Mouse (Mus musculus) midbrain, embryonic 15.5 days (tissue): ENCODE data around the gene Ric8b. TPM values are rescaled to one million over a fixed set of nuclear protein-coding genes. Genes with fewer than 3 reads are reported as not detected.

Source experiments
- ATAC-seq: fragments of 200-750 bp; cut with Nextera tagmentation; replicated peaks from 2 replicates; pipeline ENCODE4 v1.8.0; 2017; ENCODE audit warnings: moderate TSS enrichment
- H3K27ac ChIP-seq: fragments of 300-500 bp; sonication (generic); 2 replicates; pipeline ENCODE4 v1.5.1; 2015; ENCODE audit warnings: mild to moderate bottlenecking, inconsistent platforms
- H3K27me3 ChIP-seq: fragments of 300-500 bp; sonication (generic); replicated peaks from 2 replicates; pipeline ENCODE4 v1.6.1; 2015; ENCODE audit warnings: inconsistent platforms
- H3K36me3 ChIP-seq: fragments of 300-500 bp; sonication (generic); replicated peaks from 2 replicates; pipeline ENCODE4 v1.6.1; 2015; ENCODE audit warnings: inconsistent platforms
- H3K4me1 ChIP-seq: fragments of 300-500 bp; sonication (generic); 2 replicates; pipeline ENCODE4 v1.6.1; 2015; ENCODE audit warnings: inconsistent platforms
- H3K4me2 ChIP-seq: fragments of 300-500 bp; sonication (generic); 2 replicates; pipeline ENCODE4 v1.6.1; 2015; ENCODE audit warnings: inconsistent platforms, mild to moderate bottlenecking, moderate library complexity
- H3K4me3 ChIP-seq: fragments of 300-500 bp; sonication (generic); 2 replicates; pipeline ENCODE4 v1.5.1; 2015; ENCODE audit warnings: mild to moderate bottlenecking, inconsistent platforms
- H3K9ac ChIP-seq: fragments of 300-500 bp; sonication (generic); 2 replicates; pipeline ENCODE4 v1.6.1; 2015; ENCODE audit warnings: mild to moderate bottlenecking, inconsistent platforms
- H3K9me3 ChIP-seq: fragments of 300-500 bp; sonication (generic); 2 replicates; pipeline ENCODE4 v1.6.1; 2016; ENCODE audit warnings: inconsistent platforms
- WGBS: fragments of 180-500 bp; shearing (Covaris S2); methylation state at CpG from one replicate; pipeline ENCODE4 v1.1.7; 2015; ENCODE audit warnings: mixed read lengths; 5-methylcytosine and 5-hydroxymethylcytosine counted together
- polyA plus RNA-seq: library from polyadenylated mRNA; unstranded; fragments of >200 nt; fragmentation: Nextera tagmentation; extraction: Ambion mirVana; gene quantifications from 2 replicates; pipeline ENCODE4 v1.2.1, GENCODE M21; 2015

The Ric8b gene
- polyA plus RNA-seq, 1 experiment from 2014 or later: 51.8 TPM

GRCm38 (mm10) chr10:85022647-85023312 lies 105.4 kb downstream of the Ric8b start:
- Histone ChIP-seq H3K9me3 (no peaks in the 10 kb centered on the region), H3K9ac (no peak overlapping the region), H3K27me3 (no peaks in the 10 kb centered on the region), H3K4me1 (peaks cover 11% of the 10 kb centered on the region), H3K27ac (peak overlapping the region; percentile 59), H3K4me2 (no peak overlapping the region), H3K4me3 (no peak overlapping the region), H3K36me3 (0 out of 2 replicates have a peak, but pooled peaks cover 3% of the 10 kb centered on the region)
- peak; percentile 64; the same call in 1 of the 2 replicates for ATAC-seq
- WGBS: 28% methylated on average over 11 of the region's 11 CpGs

DNA sequence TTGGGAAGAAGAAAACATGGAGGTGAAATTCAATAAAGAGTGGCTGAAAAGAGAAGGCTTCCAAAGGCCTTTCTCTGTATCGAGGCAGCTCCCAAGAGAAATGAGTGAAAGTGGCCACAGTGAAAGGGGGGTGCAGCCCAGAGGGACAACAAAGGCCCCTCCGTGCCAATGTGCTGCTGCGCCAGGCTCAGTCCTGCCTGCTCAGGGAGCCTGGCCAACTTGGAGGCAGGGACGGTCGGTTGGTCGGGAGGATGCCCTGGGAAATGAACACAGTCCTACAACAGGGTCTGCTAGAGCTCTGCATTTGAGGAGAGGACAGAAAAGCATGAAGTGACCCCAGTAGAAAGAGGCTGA lies 105.9 kb downstream of the Ric8b start:
- Histone ChIP-seq H3K4me1 (peaks cover 11% of the 10 kb centered on the region), H3K4me2 (no peak overlapping the region), H3K27me3 (no peaks in the 10 kb centered on the region), H3K4me3 (no peak overlapping the region), H3K9ac (no peak overlapping the region), H3K36me3 (0 out of 2 replicates have a peak, but pooled peaks cover 3% of the 10 kb centered on the region), H3K27ac (peak overlapping the region; percentile 59), H3K9me3 (no peaks in the 10 kb centered on the region)
- 39% methylated on average over 6 of the region's 6 CpGs for WGBS
- ATAC-seq: peak; percentile 76

GRCm38 (mm10) chr10:85025799-85026424 lies 108.5 kb downstream of the Ric8b start:
- Histone ChIP-seq H3K4me3 (no peak overlapping the region), H3K27me3 (no peaks in the 10 kb centered on the region), H3K36me3 (no peaks in the 10 kb centered on the region), H3K9ac (no peak overlapping the region), H3K9me3 (no peaks in the 10 kb centered on the region), H3K4me2 (no peak overlapping the region), H3K27ac (no peak overlapping the region), H3K4me1 (peaks cover 11% of the 10 kb centered on the region)
- peak; percentile 82 for ATAC-seq
- 78% methylated on average over 11 of the region's 11 CpGs for WGBS

DNA sequence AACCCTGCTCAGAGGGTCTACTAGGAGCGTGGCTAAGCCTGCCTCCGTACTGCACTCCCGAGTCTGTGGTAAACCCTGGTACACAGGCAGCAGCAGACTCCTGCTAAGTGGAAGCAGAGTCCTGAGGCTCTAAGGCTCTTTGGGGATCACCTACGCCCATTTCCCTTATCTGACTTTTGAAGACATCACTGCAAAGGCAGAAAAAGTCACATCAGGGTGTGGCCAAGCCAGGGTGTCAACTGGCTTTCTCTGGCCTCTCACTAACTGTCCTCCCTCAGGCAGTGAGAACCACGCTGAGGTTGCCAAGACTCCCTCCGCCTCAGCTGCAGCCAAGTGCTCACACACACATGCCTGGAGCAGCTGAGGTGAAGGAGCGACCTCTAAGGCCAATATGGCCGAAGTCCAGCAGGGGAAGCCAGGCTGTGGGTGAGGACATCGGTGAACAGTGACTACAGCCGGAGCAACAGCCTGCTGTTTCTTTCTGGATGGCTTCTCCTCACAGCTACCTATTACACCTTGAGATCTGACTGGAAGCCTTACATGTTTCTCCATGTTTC lies 110.3 kb downstream of the Ric8b start:
- Histone ChIP-seq H3K36me3 (no peaks in the 10 kb centered on the region), H3K4me3 (no peak overlapping the region), H3K27me3 (no peaks in the 10 kb centered on the region), H3K27ac (no peak overlapping the region), H3K4me1 (peaks cover 7% of the 10 kb centered on the region), H3K4me2 (no peak overlapping the region), H3K9ac (no peak overlapping the region), H3K9me3 (no peaks in the 10 kb centered on the region)
- WGBS: 86% methylated on average over 10 of the region's 10 CpGs
- ATAC-seq: no peak

GRCm38 (mm10) chr10:85035131-85035725 lies 117.8 kb downstream of the Ric8b start:
- H3K27me3 ChIP-seq: no peaks in the 10 kb centered on the region
- H3K27ac ChIP-seq: no peak overlapping the region
- no peaks in the 10 kb centered on the region for H3K9me3 ChIP-seq
- no peaks in the 10 kb centered on the region for H3K36me3 ChIP-seq
- 22% methylated on average over 8 of the region's 8 CpGs for WGBS
- ATAC-seq: no peak
- H3K4me3 ChIP-seq: no peak overlapping the region
- no peaks in the 10 kb centered on the region for H3K4me1 ChIP-seq
- H3K4me2 ChIP-seq: no peak overlapping the region
- no peak overlapping the region for H3K9ac ChIP-seq

DNA sequence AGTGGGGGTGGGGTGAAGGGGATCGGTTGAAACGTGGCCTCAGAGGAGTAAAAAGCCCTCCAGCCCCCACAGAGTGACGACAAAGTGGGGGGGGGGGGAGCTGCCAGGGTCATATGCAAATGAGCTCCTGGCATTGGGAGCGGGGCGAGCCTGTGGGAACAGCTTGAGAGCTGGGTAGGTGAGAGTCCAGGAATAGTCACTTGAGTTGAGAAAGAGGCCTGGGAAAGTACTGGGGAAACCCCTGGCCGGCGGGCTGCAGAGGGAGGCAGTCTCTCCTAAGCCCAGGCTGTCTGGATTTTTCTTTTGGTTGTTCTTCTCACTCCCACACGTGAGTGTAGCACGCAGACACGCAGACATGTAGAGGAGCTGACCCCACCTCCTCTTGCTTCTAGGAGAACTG lies 120.7 kb downstream of the Ric8b start:
- 53% methylated on average over 10 of the region's 10 CpGs for WGBS
- Histone ChIP-seq H3K4me3 (no peak overlapping the region), H3K27ac (no peak overlapping the region), H3K27me3 (no peaks in the 10 kb centered on the region), H3K9me3 (no peaks in the 10 kb centered on the region), H3K36me3 (no peaks in the 10 kb centered on the region), H3K9ac (no peak overlapping the region), H3K4me2 (no peak overlapping the region), H3K4me1 (no peaks in the 10 kb centered on the region)
- ATAC-seq: no peak

- Histone ChIP-seq H3K4me3 (no peak overlapping the region), H3K27me3 (no peaks in the 10 kb centered on the region), H3K9me3 (no peaks in the 10 kb centered on the region), H3K9ac (no peak overlapping the region), H3K4me1 (no peaks in the 10 kb centered on the region), H3K36me3 (no peaks in the 10 kb centered on the region), H3K4me2 (no peak overlapping the region), H3K27ac (no peak overlapping the region)
- WGBS: 94% methylated on average over 5 of the region's 5 CpGs
- no peak for ATAC-seq
Measured at GRCm38 (mm10) chr10:85038852-85039251, 121.4 kb downstream of the Ric8b start.

DNA sequence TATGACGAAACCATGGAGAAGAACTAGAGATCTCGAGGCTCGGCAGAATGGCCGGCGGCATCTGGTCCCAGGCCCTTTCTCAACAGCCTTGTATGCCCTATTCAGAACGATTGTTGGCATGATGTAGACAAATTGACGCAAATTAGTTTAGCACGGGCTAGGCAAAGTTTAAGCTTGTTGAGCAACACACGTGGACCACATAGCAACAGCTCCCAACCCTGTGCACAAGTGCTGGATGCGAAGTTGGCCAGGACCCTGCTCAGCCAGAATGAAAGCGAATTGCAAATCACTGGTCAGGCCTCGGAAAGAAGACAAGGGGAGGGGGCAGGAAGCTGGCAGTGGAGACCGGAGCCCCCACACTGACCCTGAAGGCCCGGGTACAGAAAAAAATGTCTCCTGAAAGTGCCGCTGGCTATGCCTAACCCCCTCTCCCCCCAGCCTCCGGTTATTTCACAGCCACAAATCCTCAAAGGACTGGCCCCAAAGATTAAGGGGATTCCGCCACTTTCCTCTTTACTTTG lies 126.8 kb downstream of the Ric8b start:
- Histone ChIP-seq H3K36me3 (no peaks in the 10 kb centered on the region), H3K27ac (no peak overlapping the region), H3K4me2 (peak overlapping the region; percentile 42), H3K9me3 (no peaks in the 10 kb centered on the region), H3K4me3 (no peak overlapping the region), H3K9ac (no peak overlapping the region), H3K27me3 (no peaks in the 10 kb centered on the region), H3K4me1 (peaks cover 8% of the 10 kb centered on the region)
- 6% methylated on average over 17 of the region's 17 CpGs for WGBS
- ATAC-seq: peak; percentile 43

DNA sequence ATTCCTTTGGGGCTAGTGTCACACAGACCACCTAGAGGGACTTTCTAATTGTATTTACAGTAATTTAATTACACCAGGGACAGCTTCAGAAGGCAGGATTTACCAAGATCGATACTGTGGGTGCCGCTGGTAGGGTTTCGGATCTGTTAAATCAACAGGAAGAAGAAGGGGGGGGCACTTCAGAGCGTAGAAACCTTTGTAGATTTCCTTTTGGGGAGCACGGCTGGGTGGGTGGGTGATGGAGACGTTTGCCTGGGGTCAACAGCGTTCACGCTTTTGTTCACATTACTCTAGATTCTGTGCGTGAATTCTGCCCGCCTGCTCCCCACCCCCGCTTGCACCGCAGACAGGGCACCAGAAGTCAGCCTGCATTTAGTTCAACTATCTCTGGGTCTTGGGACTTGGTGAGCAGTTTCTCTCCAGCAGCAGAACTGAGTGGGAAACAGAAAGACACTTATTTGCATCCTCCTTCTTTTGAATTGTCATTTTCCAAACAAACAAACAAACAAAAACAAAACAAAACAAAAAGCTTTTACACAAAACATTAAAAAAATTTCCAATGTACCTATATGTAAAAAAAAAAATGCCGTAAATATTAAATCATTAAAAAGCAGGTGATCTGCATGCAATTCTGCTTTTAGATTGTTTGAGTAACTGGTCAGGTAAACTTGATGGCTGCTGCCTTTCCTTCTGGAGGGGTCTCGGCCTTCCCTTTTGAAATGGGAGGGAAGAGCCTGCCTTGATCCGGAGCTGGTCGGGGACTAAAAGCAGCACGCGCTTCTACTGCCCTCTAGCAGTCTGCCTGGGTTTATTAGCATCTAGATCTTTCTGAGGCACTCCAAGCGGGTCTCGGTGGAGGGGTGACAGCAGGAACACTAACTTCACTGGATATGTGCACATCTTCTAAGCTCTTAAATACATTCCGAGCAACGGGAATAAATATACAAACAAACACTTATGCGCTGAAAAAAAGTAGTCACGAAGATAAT lies 127.6 kb downstream of the Ric8b start:
- H3K4me2 ChIP-seq: peak overlapping the region; percentile 42
- no peaks in the 10 kb centered on the region for H3K9me3 ChIP-seq
- no peak overlapping the region for H3K9ac ChIP-seq
- no peaks in the 10 kb centered on the region for H3K27me3 ChIP-seq
- peaks cover 8% of the 10 kb centered on the region for H3K4me1 ChIP-seq
- no peak overlapping the region for H3K4me3 ChIP-seq
- H3K36me3 ChIP-seq: no peaks in the 10 kb centered on the region
- no peak; the same call in 1 of the 2 replicates for ATAC-seq
- no peak overlapping the region for H3K27ac ChIP-seq
- 7% methylated on average over 24 of the region's 24 CpGs for WGBS

GRCm38 (mm10) chr10:85046585-85046984 lies 129.2 kb downstream of the Ric8b start:
- Histone ChIP-seq H3K27ac (no peak overlapping the region), H3K27me3 (no peaks in the 10 kb centered on the region), H3K36me3 (no peaks in the 10 kb centered on the region), H3K4me2 (no peak overlapping the region), H3K4me1 (peaks cover 8% of the 10 kb centered on the region), H3K4me3 (no peak overlapping the region), H3K9ac (no peak overlapping the region), H3K9me3 (no peaks in the 10 kb centered on the region)
- no peak for ATAC-seq
- WGBS: 21% methylated on average over 5 of the region's 5 CpGs

DNA sequence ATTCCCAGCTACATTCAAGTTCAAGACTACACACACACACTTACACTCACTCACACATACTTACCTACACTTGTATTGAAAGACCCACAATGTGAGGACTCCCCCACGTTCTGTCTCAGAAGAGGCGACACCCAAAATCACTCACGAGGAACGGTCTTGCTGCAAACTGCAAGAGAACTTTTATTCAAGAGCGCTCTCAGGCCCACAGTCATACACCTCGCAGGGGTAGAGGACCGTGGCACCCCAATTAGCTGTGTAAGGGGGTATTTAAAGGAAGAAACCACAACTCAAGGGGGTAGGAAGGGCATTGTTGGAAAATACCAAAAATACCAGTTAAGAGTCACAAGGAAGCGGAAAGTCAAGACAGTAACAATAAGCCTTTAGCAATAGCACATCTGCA lies 130.6 kb downstream of the Ric8b start:
- WGBS: 95% methylated on average over 8 of the region's 8 CpGs
- H3K36me3 ChIP-seq: no peaks in the 10 kb centered on the region
- H3K9me3 ChIP-seq: no peaks in the 10 kb centered on the region
- no peak overlapping the region for H3K4me2 ChIP-seq
- no peak overlapping the region for H3K27ac ChIP-seq
- no peak overlapping the region for H3K9ac ChIP-seq
- peaks cover 8% of the 10 kb centered on the region for H3K4me1 ChIP-seq
- no peaks in the 10 kb centered on the region for H3K27me3 ChIP-seq
- H3K4me3 ChIP-seq: no peak overlapping the region
- ATAC-seq: no peak
